Mouse (Mus musculus) G1E (cell line): ENCODE results near the gene Ddx58.
A peak's percentile ranks its signal among the peaks of the same experiment; 100 is the strongest.

Experiments used
- CTCF ChIP-seq: IDR thresholded peaks from 2 replicates; pipeline ENCODE4 v1.5.1; 2012; ENCODE audit warnings: low read depth, low read length, inconsistent platforms, mixed read lengths
- GATA1 ChIP-seq: IDR thresholded peaks from 2 replicates; pipeline ENCODE4 v1.6.1; 2012; ENCODE audit warnings: borderline replicate concordance, low read length, inconsistent platforms, mixed read lengths
- POLR2AphosphoS5 ChIP-seq: IDR thresholded peaks from 2 replicates; pipeline ENCODE4 v1.6.1; 2012; ENCODE audit warnings: low read depth, low read length, inconsistent platforms; ENCODE audit not compliant: insufficient replicate concordance
- TAL1 ChIP-seq: conservative IDR thresholded peaks from 2 replicates; pipeline ENCODE4 v1.6.1; 2012; ENCODE audit warnings: low read depth, low read length, inconsistent platforms, mixed read lengths

DNA sequence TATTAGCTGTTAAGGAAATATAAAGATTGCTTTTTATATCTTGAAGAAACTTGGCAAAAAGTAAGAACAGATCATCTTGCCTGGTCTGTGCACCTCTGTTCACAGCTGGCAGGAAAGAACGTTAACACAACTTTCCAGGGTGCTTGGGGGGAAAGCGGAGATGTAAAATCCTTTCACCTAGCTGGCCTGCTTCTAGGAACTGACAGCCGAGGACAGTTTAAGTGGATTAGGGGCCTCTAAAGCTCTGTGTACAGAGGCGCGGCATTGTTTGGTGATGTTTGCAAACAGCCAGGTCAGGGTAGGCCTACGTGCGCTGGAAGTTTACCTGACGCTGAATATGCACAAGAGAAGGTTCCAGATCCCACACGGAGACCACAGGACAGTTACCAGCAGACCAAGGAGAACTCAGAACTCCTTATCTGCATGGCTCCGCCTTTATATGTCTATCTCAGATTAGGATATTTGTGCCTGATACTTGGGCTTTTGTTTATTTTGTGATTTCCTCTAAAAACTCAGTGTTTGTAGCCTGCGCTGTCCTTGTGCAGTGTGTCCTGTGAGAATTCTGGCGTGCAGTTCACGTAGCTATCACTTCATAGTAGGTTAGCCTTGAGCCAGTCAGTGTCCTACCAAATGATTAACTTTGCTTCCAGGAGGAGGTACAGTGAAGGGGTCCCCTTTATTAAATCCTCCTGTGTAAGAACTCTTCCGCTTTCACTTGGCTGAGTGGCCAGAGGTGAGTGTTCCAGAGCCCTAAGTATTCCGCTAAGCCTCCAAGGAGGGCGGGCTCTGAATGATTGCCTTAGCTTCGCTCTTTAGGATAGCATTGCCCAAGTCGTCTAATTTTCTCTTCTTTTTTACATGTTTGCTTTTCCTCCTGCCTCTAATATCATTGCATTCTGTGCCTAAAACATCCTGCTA, 82.8 kb downstream of the Ddx58 start:
- TF ChIP-seq CTCF (no peak), GATA1 (no peak), POLR2AphosphoS5 (no peak), TAL1 (peak; percentile 51)
